ENCODE assay signal across 12 mouse cellular contexts in the genomic region with DNA sequence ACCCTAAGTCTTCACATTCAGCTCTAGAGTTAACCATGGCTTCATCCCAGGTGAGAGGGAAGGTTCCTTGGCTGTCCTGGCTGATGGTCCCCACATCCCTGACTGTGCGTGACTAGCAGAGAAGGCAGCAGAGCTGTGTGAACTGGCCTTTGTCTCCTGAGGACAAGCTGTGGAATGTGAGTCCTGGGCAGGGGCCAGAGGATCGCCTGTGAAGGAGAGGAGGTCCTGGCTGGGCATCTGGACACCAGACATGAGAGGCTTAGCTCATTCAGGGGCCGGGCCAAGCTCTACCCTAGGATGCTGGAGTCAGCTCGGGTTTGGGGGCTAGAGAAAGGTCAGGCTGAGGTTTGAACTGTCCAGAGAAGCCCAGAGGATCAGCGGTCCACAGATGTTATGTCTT. TPM values are rescaled to one million over a fixed set of nuclear protein-coding genes. Genes with fewer than 3 reads are reported as not detected.
A peak's percentile ranks its signal among the peaks of the same experiment; 100 is the strongest.
DNase-seq lines count a peak whose midpoint lies in the region; ATAC-seq lines count a peak whose summit lies in the region.
"Had no signal": no experiment of that assay in that cellular context is flagged by ENCODE, and none has a peak within 500 bp of the region (broad histone marks: within the 10 kb centered on the region; RNA-seq: fewer than 3 reads in every experiment).

No protein-coding gene starts in this region.

- H3K4me1 ChIP-seq in stomach, embryonic 15.5 days: no peaks in the 10 kb centered on the region

- H3K9me3 ChIP-seq in stomach, embryonic 15.5 days: no peaks in the 10 kb centered on the region

- H3K27me3 ChIP-seq in stomach, embryonic 15.5 days (replicated peaks): no peaks in the 10 kb centered on the region

- 61% methylated on average over 5 of the region's 5 CpGs for WGBS in stomach, embryonic 15.5 days

- no peak overlapping the region for H3K9ac ChIP-seq in stomach, embryonic 15.5 days
- H3K9ac ChIP-seq: forebrain, postnatal 0 days had no signal

- intact Hi-C loops in gastrocnemius, postnatal 36 days (cut with DNase I): no loop called here

- no peaks in the 10 kb centered on the region for H3K36me3 ChIP-seq in stomach, embryonic 15.5 days

- no peak overlapping the region for H3K4me2 ChIP-seq in stomach, embryonic 15.5 days

- DNase-seq in embryo, embryonic 10 days (ENCODE audit: low spot score): peak; percentile 60
- no peak for DNase-seq in embryo, embryonic 11 days
- DNase-seq in gastrocnemius, postnatal 36 days: peak; percentile 58 to 67
- peak; percentile 43 for DNase-seq in kidney, adult 9 months
- DNase-seq in cerebellum, adult 9-10 months: no peak
- no peak for DNase-seq in thymus, adult 18-20 months
- no peak for DNase-seq in layer of hippocampus, adult 8-10 months (ENCODE audit: low spot score in 2 of 2)
- DNase-seq: cerebellum, adult 18-20 months; forebrain, postnatal 0 days; thymus, postnatal 14 days had no signal

- H3K27ac ChIP-seq in stomach, embryonic 15.5 days: peak overlapping the region; percentile 33; the same call in 1 of the 2 replicates

- no peak for ATAC-seq in stomach, embryonic 15.5 days (ENCODE audit: insufficient read depth, low FRiP score, low read depth)
- ATAC-seq: forebrain, postnatal 0 days; intestine, embryonic 16.5 days had no signal

- H3K4me3 ChIP-seq in stomach, embryonic 15.5 days (replicated peaks): no peak overlapping the region

RNA-seq across cellular contexts. Expression of a gene that starts 39.2 kb away (rescaled TPM):
- 10 to 100 TPM; 35.4 to 46.1 TPM for total RNA-seq in gastrocnemius, postnatal 36 days (2021)
- 130 and 136 TPM in 2 replicates for polyA plus RNA-seq in stomach, embryonic 15.5 days (2015; fragmentation: Nextera tagmentation; extraction: Ambion mirVana)
- total RNA-seq in layer of hippocampus, adult 8-10 months (2022): 1 to 10 TPM; 5.5 to 7.7 (median 5.8) TPM

Comparison
In these comparisons a context has a peak if more than half of its experiments do, and no peak if none do; other contexts are left out.
1. DNase-seq: peak in embryo, embryonic 10 days (single experiment), gastrocnemius, postnatal 36 days (2 of 2) and kidney, adult 9 months (single experiment); none in embryo, embryonic 11 days (single experiment), cerebellum, adult 9-10 months (single experiment), thymus, adult 18-20 months (0 of 2) and layer of hippocampus, adult 8-10 months (0 of 2).
2. RNA of a gene that starts 39.2 kb away (total RNA-seq): 35.4 to 46.1 TPM in gastrocnemius, postnatal 36 days; 5.5 to 7.7 TPM in layer of hippocampus, adult 8-10 months; every median in the first group is over 4 times any median in the second.